Mouse (Mus musculus) layer of hippocampus, adult 2 months (tissue): ENCODE results near the gene Scnn1g. TPM values are rescaled to one million over a fixed set of nuclear protein-coding genes. Genes with fewer than 3 reads are reported as not detected.
A peak's percentile ranks its signal among the peaks of the same experiment; 100 is the strongest.

ENCODE experiments used
- DNase-seq, 2 experiments: peaks; one replicate each; pipeline ENCODE4 v3.0.0; 2022; ENCODE audit warnings: low spot score in 2 of 2
- H3K27ac ChIP-seq: fragments of 200-600 bp; 2 replicates; pipeline ENCODE4 v1.8.1; 2022
- H3K4me3 ChIP-seq: fragments of 200-600 bp; 2 replicates; pipeline ENCODE4 v1.8.1; 2022; ENCODE audit warnings: mild to moderate bottlenecking
- CTCF ChIP-seq: fragments of 200-600 bp; conservative IDR thresholded peaks from 2 replicates; pipeline ENCODE4 v1.8.1; 2022; ENCODE audit warnings: antibody characterized with exemption, mild to moderate bottlenecking, moderate library complexity
- long read RNA-seq, 2 experiments: library from polyadenylated mRNA; stranded (forward); transcript quantifications; one replicate each; pipeline ENCODE4 v2.0.0; 2021; ENCODE audit warnings: borderline mapping rate in 2 of 2
- total RNA-seq, 2 experiments: library from RNA; stranded (reverse); gene quantifications; 2 replicates each; pipeline ENCODE4 v1.2.3; 2021

Scnn1g gene
- under 1 TPM; 0.15 to 0.36 TPM for total RNA-seq
- long read RNA-seq, experiment 1: 0 reads
- long read RNA-seq, experiment 2, partial matches to known transcripts: 1 of 1 reads
- long read RNA-seq, experiment 2, other reads (novel, unspliced or antisense): 0 of 1 reads

DNA sequence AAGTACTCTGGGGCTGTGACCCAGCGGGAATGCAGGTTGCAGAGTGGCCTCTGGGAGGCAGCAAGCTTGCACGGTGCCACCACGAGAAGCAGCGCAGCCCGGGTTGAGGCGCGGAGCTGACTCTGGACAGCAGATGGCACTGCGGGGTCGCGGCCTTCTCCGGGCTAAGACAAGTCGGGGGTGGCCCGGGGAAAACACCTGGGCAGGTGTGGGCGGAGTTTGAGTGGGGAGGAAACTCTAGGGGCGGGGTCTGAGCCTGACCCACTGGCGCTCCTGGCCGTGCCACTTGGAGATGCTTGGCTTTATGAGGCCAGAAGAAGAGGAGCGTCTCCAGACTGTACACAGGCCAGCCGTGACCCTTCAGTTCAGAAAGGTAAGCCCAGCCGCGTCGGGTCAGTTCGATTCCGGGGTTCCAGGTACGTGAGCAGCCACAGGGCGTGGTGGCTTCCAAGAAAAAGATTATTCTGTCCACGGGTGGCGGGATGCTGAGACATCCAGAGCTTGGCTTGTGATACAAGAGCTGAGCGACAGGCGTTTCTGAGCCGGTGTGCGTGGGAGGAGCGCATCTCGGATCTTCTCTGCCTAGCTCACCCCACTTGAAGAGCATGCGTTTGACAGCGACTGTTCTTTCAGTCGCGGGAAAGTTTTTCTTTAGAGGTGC lies at the start of gene Scnn1g:
Scnn1g (plus strand) TSS at position 309 of the 661 bp plus-strand sequence.
- peak; percentile 80 to 87 for DNase-seq
- TF ChIP-seq CTCF: peak; percentile 97
- no peak within 1 kb of the TSS for H3K27ac ChIP-seq
- H3K4me3 ChIP-seq: peak within 1 kb of the TSS; percentile 46

DNA sequence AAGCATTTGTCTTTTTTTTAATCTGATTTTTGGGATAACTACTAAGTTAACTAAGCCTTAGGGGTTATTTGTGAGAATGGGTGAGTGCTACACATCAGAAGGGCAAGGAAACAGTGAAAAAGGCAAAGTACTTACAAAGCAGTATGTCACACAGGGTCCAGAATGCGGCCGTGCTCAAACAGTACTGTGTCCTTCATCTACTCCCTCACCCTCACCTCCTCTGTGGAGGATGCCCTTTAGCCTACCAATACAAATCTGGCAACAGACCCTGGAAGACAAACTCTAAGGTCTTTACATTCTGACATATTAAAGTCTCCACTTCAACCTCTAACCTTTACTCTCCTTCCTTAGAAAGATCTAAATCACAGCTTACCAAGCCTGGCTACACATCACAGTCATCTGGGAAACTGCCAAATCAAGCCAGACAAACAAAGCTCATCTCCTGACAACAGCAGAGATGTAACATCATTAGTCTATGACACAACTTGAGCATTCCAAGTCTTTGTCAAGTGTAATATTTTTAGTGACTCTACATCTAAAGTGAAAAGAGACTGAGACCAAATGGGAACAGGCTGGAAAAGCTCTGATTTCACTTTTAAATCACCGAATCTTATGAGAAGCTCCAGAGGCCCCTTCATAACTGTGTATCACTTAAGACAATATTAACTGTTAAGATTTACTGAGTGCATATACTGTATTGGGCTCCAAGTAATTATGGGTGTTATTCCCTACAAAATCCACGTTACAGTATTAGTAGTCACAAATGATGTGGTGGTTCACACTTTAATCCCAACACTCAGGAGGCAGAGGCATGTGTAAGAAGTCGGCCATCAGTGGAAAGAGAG lies 48.9 kb upstream of the Scnn1g start:
- no peak for TF ChIP-seq CTCF
- no peak overlapping the region for H3K27ac ChIP-seq
- no peak for DNase-seq
- H3K4me3 ChIP-seq: no peak overlapping the region

DNA sequence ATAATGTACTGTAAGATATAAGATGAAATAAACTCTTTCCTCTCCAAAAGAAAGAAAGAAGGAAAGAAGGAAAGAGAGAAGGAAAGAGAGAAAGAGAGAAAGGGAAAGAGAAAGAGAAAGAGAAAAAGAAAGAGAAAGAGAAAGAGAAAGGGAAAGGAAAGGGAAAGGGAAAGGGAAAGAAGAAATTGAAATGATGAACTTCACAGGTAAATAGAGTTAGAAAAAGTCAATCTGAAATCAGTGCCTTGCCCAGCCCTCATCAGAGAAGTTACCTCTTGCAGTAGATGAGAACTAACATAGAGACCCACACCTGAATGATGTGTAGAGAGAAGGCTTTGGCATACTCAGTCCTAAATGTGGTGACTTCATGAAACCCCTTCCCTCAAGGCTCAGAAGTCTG lies 44.9 kb upstream of the Scnn1g start:
- TF ChIP-seq CTCF: no peak

DNA sequence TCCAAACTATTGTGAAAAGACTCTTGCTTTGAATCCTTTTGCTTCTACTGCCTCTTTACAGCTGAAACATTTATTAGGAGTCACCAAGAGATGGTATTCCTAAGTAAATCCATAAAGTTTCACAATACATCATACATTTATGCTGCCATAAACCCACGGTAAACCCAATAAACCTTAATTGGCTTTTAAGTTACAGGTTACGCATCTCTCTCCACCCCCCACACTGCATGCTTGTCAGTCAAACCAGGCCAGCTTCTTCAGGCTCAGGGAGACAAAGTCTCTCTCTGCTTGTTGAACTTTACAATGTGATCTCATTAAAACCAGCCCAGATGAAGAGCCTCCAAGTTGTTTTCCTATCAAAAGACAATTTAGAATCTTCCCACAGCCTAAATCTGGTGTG lies 42.5 kb upstream of the Scnn1g start:
- no peak for DNase-seq
- no peak for TF ChIP-seq CTCF
- H3K27ac ChIP-seq: no peak overlapping the region
- no peak overlapping the region for H3K4me3 ChIP-seq

More for the DNA sequence above, 44.9 kb upstream of the Scnn1g start:
- no peak overlapping the region for H3K27ac ChIP-seq
- no peak for DNase-seq
- no peak overlapping the region for H3K4me3 ChIP-seq

DNA sequence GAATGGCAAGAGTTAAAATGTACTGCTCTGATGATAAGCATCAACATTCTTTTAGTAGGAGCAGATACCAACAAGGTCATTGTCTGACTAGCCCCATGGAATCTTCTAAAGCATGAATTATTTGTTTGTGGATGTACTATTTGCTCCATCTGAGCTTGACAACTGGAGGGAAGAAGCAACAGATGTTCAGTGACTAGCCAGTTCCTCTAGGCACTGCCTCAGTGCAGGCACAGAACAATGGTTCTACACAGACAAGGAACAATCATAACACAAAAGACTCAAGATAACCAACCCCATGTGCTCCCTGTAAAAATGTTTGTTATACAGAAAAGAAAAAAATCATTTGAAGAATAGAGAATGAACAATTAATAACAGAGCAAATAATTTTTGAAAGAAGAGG lies 37.1 kb upstream of the Scnn1g start:
- Histone ChIP-seq H3K27ac (peak overlapping the region; percentile 62; the same call in 1 of the 2 replicates), H3K4me3 (no peak overlapping the region)
- no peak for TF ChIP-seq CTCF
- DNase-seq: peak in 1 of 2 experiments; percentile 25

DNA sequence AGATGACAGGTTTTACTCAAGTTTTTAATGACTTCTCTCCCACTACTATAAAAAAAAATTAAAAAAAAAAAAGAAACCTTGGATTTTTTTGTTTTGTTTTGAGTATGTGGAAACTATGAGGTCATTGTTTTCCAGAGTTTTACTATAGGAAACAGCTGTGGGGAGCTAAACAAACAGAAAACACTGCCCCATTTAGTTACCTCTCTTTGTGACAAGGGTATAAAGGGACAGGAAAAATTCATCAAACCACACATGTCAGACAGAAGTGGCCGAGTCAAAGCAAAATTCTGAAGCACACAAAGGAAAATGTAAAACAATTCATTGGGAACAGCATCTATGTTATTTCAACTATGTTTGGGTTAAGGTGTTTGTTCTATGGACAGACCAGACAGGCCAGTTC lies 36.7 kb upstream of the Scnn1g start:
- TF ChIP-seq CTCF: no peak
- H3K27ac ChIP-seq: peak overlapping the region; percentile 62; the same call in 1 of the 2 replicates
- DNase-seq: no peak
- no peak overlapping the region for H3K4me3 ChIP-seq

DNA sequence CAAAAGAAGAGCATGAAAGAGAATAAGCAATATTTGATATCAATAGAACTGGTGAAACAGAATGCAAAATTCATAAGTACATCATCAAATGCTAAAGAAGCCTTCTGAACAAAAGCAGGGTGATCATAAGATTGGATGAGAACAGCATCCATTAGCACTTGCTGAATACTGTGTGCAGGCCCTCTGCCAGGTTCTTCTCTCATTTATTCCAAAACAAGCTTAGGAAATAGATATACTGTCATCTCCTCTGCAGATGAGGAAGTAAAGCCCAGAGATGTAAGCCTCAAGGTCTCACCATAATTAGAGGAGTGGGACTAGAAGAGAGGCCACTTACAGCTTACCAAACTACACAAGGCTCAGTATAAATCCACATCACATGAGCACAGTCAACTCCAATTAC lies 35.1 kb upstream of the Scnn1g start:
- Histone ChIP-seq H3K27ac (peak overlapping the region; percentile 62; the same call in 1 of the 2 replicates), H3K4me3 (no peak overlapping the region)
- TF ChIP-seq CTCF: no peak
- DNase-seq: peak in 1 of 2 experiments; percentile 30

DNA sequence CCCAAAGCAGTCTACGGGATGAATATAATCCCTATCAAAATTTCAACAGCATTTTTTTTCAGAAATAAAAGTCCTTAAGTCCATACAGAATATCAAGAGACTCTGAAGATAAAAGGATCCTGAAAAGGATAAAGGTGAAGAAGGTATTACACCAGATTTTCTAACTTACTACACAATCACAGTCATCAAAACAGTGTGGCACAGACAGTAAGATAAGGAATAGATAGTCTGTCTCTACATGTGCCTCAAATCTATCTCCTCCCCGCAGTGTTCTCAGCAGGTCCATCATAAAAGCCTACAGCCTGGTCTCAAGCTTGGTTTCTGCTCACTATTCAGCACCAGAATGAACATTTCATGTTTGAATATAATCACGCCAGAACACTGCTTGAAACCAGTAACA lies 33.8 kb upstream of the Scnn1g start:
- H3K27ac ChIP-seq: peak overlapping the region; percentile 62
- no peak for TF ChIP-seq CTCF
- no peak for DNase-seq
- H3K4me3 ChIP-seq: no peak overlapping the region

DNA sequence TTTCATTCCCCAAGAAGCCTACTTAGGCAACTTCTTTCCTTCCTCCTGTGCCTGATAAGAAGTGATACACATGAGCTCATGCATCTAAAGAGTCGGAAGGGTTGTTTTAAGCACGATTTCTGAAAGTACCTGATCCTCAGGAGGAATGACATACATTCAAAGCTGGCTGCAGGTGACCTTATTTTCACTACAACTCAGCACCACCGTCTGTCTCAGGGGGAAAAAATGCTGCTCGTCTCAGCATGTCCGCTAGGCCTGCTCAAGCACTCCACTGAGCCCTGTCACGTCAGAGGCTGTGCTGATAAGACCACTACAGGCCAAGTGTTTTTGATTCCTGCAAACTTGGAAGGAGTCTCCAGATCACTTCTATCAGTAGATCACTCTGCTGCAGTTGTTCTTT lies 32.3 kb upstream of the Scnn1g start:
- DNase-seq: no peak
- Histone ChIP-seq H3K27ac (no peak overlapping the region), H3K4me3 (no peak overlapping the region)
- TF ChIP-seq CTCF: no peak

DNA sequence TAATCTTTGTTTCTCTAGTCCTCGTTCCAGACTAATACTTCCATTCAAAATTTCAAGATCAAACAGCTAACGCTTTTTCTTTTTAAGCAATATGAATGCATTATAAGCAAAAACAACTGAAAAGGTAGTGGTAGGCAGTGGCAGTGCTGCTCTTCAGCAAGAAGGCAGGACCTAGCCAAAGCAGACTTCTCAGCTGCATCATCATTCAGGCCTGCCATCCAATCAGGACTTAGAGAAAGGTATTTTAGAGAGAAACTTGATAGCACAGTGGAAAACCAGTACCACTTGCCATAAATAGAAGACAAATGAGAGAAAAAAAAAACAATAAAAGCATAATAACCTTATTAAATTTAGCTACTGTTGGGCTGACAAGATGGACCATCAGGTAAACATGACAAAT lies 29.2 kb upstream of the Scnn1g start:
- TF ChIP-seq CTCF: 0 out of 2 replicates have a peak, but pooled peaks have one; percentile 6
- peak overlapping the region; percentile 71; the same call in 1 of the 2 replicates for H3K27ac ChIP-seq
- DNase-seq: no peak
- peak overlapping the region; percentile 82 for H3K4me3 ChIP-seq

DNA sequence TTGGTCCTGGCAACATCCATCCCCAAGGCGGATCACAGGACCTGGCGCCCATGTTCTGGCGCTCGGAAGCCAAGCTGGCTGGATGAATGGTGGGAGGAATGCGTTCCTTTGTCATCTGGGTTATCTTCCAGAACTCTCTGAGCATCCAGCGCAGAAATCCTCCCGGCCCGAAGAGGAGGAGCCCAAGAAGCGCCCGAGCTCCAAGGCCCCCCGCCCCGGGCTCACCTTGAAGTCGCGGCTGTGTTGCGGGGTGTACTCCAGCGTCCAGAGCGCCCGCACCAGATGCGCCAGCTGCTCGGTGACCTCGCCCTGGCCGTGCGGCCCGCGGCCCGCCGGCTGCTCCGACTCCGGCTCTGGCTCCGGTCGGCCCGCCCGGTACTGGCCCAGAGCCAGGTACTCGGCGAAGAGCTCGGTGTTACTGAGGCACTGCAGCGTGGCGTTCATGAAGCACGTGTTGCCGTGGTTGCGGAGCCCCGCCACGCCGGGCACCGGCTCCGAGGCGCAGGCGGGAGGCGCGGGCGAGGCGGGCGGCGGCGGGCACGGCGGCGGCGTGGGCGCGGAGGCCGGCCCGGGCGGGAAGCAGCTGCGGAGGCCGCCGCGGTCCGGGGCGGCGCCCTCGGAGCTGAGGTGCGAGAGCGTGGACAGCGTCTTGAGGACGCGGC lies 27.7 kb upstream of the Scnn1g start:
- DNase-seq: peak; percentile 19 to 26
- Histone ChIP-seq H3K27ac (peak overlapping the region; percentile 71), H3K4me3 (peak overlapping the region; percentile 82)
- no peak for TF ChIP-seq CTCF

DNA sequence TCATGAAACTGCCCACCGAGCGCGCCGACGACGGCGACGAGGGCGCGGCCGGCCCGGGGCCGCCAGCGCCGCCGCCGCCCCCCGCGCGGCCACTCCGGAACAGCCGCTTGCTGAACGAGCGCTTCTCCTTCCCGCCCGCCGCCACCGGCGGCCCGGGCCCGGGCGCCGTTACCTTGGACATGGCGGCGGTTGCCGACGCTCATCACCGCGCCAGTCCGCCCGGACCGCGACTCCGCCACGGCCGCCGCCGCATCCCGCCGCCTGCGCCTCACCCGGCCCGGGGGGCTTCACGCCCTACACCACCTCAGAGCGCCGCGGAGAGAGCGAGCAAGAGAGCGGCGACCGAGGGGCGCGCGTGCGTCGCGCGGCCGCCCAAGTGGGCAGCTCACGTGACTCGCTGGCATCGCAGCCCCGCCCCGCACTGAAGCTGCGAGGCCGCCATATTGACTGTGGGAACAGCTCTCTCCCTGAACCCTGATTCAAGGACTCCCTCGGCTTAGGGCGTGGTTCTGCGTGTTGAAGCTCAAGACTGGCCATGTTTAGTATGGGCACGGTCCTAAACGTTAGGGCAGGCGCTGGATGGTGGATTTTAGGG lies 27.1 kb upstream of the Scnn1g start, which contains the start of gene Usp31:
Usp31 (minus strand) TSS at position 181 of the 595 bp plus-strand sequence.
- peak; percentile 95 to 97 for DNase-seq
- TF ChIP-seq CTCF: no peak
- Histone ChIP-seq H3K27ac (peak within 1 kb of the TSS; percentile 84), H3K4me3 (peak within 1 kb of the TSS; percentile 82)
